Mouse (Mus musculus) heart, adult 2 months (tissue): ENCODE data around the gene Moap1. TPM values are rescaled to one million over a fixed set of nuclear protein-coding genes. Genes with fewer than 3 reads are reported as not detected.

ENCODE experiments used
- DNase-seq, 2 experiments: peaks; one replicate each; pipeline ENCODE4 v3.0.0; 2021
- H3K27ac ChIP-seq: fragments of 200-600 bp; 2 replicates; pipeline ENCODE4 v1.8.1; 2022
- H3K27me3 ChIP-seq: fragments of 200-500 bp; 2 replicates; pipeline ENCODE4 v1.6.1; 2012; ENCODE audit warnings: mild to moderate bottlenecking, low read length, inconsistent platforms, mixed read lengths; ENCODE audit not compliant: control insufficient read depth, insufficient read depth
- H3K36me3 ChIP-seq: fragments of 200-500 bp; 2 replicates; pipeline ENCODE4 v1.6.1; 2012; ENCODE audit warnings: low read length, inconsistent platforms; ENCODE audit not compliant: control insufficient read depth, insufficient read depth
- H3K4me1 ChIP-seq: fragments of 200-500 bp; 2 replicates; pipeline ENCODE4 v1.6.1; 2011; ENCODE audit warnings: low read length; ENCODE audit not compliant: control insufficient read depth, insufficient read depth
- H3K4me3 ChIP-seq: fragments of 200-600 bp; 2 replicates; pipeline ENCODE4 v1.8.1; 2022
- H3K79me2 ChIP-seq: fragments of 200-500 bp; replicated peaks from 2 replicates; pipeline ENCODE4 v1.6.1; 2012; ENCODE audit warnings: mild to moderate bottlenecking, inconsistent platforms, low read length, moderate library complexity, mixed read lengths; ENCODE audit not compliant: control insufficient read depth, insufficient read depth
- H3K9ac ChIP-seq: fragments of 200-500 bp; 2 replicates; pipeline ENCODE4 v1.6.1; 2012; ENCODE audit warnings: low read depth, mild to moderate bottlenecking, control low read depth, inconsistent platforms, low read length, mixed read lengths
- CTCF ChIP-seq: fragments of 200-600 bp; IDR thresholded peaks from 2 replicates; pipeline ENCODE4 v1.8.1; 2022; ENCODE audit warnings: antibody characterized with exemption, mild to moderate bottlenecking, moderate library complexity
- EP300 ChIP-seq: fragments of 200-500 bp; IDR thresholded peaks from 2 replicates; pipeline ENCODE4 v1.6.1; 2011; ENCODE audit warnings: low read depth, low read length, control low read depth; ENCODE audit not compliant: insufficient read depth
- POLR2A ChIP-seq: fragments of 200-500 bp; IDR thresholded peaks from 2 replicates; pipeline ENCODE4 v1.6.1; 2011; ENCODE audit warnings: mild to moderate bottlenecking, low read depth, low read length, control low read depth; ENCODE audit not compliant: insufficient read depth
- WGBS: fragments of 180-500 bp; shearing (Covaris S2); methylation state at CpG from one replicate; pipeline ENCODE4 v1.1.7; 2018; 5-methylcytosine and 5-hydroxymethylcytosine counted together
- intact Hi-C: fragments of 180-260 bp; cut with DNase I; formaldehyde crosslinking; loops from one replicate; pipeline ENCODE4 v1.15.1; 2025
- polyA plus RNA-seq: library from polyadenylated mRNA; depleted of rRNA; stranded (reverse); fragments of >200 nt; gene quantifications from 2 replicates; pipeline ENCODE4 v1.2.3, GENCODE M21; 2012
- total RNA-seq, 2 experiments: library from RNA; stranded (reverse); gene quantifications; 2 replicates each; pipeline ENCODE4 v1.2.3; 2021

Gene Moap1
- total and polyA plus RNA-seq, 3 experiments: 0.51 to 7.5 (median 7.0) TPM

DNA sequence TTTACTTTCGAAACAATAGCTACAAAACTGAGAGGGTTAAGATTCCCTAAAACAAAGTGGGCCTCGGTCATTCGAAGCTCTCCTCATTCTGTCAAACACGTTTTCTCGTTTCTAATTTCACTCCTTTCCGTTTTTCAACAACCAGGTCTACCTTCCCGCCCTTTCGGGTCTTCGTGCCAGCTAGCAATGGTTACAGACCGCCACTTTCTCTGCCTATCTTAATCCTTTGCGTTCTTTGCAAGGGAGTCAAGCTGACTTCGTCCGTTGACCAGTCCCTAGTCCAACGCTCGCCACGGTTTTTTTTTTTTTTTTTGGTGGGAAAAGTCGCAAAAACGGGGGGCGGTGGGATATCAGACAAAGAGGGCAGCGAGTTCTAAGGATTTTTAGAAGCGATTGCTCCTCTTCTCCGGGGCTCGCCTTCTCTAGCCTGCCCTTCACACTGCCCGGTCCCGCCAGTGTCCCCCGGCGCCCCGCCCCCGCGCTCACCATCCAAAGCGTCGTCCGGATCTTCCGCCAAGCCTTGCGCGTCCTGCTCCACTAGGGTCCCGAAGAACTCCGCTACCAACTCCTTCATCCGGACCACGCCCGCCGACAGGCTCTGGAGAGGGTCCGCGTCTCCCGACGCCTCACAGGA is 13.7 kb upstream of the Moap1 start:
- Histone ChIP-seq H3K27me3 (no peaks in the 10 kb centered on the region), H3K4me3 (peak overlapping the region; percentile 63), H3K27ac (peak overlapping the region; percentile 92), H3K79me2 (peaks cover 1% of the 10 kb centered on the region; the same call in 1 of the 2 replicates), H3K36me3 (no peaks in the 10 kb centered on the region; the same call in 1 of the 2 replicates), H3K4me1 (peaks cover 5% of the 10 kb centered on the region), H3K9ac (peak overlapping the region; percentile 62)
- TF ChIP-seq EP300 (no peak), POLR2A (no peak), CTCF (no peak)
- no peak for DNase-seq
- WGBS: 1% methylated on average over 46 of the region's 46 CpGs
- intact Hi-C loops: loop anchor here (1.0 to 5.0 kb wide), 2 partner anchors 14 to 120 kb away; partner anchors contain the start of genes Btbd7, Moap1 and Tmem251

DNA sequence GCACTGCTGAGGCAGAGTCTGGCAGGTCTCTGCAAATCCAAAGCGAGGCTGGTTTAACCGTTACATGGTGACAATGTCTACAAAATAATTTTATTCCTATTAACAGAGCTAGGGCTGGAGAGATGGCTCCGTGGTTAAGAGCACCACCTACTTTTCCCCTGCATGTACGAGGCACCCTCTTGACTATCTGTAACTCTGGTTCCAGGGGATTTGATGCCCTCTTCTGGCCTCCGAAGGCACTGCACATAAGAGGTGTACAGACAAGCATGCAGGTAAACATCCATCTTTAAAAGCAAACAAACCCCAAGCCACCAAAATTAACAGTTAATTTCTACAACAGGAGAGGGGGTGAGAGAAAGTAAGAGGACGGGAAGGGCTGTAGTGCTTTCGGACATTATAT is 12.8 kb upstream of the Moap1 start:
- Histone ChIP-seq H3K36me3 (no peaks in the 10 kb centered on the region), H3K27me3 (no peaks in the 10 kb centered on the region), H3K27ac (no peak overlapping the region), H3K4me3 (no peak overlapping the region), H3K9ac (no peak overlapping the region), H3K4me1 (peaks cover 5% of the 10 kb centered on the region), H3K79me2 (peaks cover 1% of the 10 kb centered on the region; the same call in 1 of the 2 replicates)
- intact Hi-C loops: loop anchor here (5.0 kb wide), 1 partner anchor 121 kb away; the partner anchor contains the start of gene Btbd7
- no peak for TF ChIP-seq EP300
- peak; percentile 50 for TF ChIP-seq CTCF
- no peak for TF ChIP-seq POLR2A
- WGBS: 77% methylated on average over 7 of the region's 7 CpGs
- no peak for DNase-seq

DNA sequence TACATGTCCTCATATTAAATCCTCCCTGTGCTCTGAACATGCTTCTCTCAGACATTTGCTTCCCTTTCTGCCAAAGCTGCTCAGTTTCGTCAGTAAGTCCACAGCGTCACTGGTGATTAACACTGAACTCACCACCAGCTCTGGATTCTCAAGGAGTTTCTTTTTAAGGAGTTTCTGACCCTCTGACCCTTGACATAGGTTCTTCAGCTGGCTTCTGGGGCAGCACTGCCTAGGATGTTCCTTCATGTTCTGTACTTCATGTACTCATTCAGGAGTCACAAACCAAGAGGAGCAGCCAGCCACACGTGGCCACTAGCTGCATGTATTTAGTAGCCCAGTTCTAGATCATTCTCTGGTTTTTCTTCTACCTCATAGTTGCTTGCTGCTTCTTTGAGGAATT is 4.8 kb upstream of the Moap1 start:
- 71% methylated on average over 3 of the region's 3 CpGs for WGBS
- H3K4me3 ChIP-seq: no peak overlapping the region
- intact Hi-C loops: no loop called here

DNA sequence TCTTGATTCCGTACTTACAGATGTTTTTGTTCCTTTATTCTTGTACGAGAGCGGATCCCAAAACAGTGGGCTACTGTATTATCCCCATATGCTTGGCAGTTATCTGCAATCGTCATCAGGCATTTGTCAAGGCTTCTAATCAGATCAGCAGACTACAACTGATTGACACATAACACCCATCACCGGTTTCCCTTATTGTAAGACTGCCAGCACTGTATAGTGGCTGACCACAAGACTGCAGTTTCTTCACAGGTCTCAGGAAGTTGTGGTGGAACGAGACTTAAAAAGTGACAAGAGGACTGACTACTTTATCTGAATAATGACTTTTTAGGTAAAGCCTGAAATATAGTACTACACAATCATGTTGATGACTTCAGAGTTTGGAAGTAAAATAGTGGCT is 1.4 kb upstream of the Moap1 start:
- Histone ChIP-seq H3K9ac (no peak overlapping the region; the same call in 1 of the 2 replicates), H3K4me1 (peaks cover 4% of the 10 kb centered on the region), H3K36me3 (peaks cover 11% of the 10 kb centered on the region), H3K27me3 (no peaks in the 10 kb centered on the region), H3K79me2 (no peaks in the 10 kb centered on the region; the same call in 1 of the 2 replicates), H3K4me3 (no peak overlapping the region), H3K27ac (no peak overlapping the region)
- no peak for DNase-seq
- TF ChIP-seq EP300 (no peak), POLR2A (no peak), CTCF (no peak)
- 50% methylated on average over 6 of the region's 6 CpGs for WGBS
- intact Hi-C loops: loop anchor here (5.0 kb wide), 2 partner anchors 38 to 132 kb away; partner anchors contain the start of gene Btbd7

More for the DNA sequence above, 4.8 kb upstream of the Moap1 start:
- Histone ChIP-seq H3K9ac (no peak overlapping the region), H3K36me3 (peaks cover 11% of the 10 kb centered on the region), H3K79me2 (no peaks in the 10 kb centered on the region; the same call in none of the 2 replicates), H3K27me3 (no peaks in the 10 kb centered on the region), H3K4me1 (peaks cover 2% of the 10 kb centered on the region), H3K27ac (no peak overlapping the region)
- TF ChIP-seq EP300: no peak
- no peak for TF ChIP-seq CTCF
- no peak for TF ChIP-seq POLR2A
- DNase-seq: no peak

DNA sequence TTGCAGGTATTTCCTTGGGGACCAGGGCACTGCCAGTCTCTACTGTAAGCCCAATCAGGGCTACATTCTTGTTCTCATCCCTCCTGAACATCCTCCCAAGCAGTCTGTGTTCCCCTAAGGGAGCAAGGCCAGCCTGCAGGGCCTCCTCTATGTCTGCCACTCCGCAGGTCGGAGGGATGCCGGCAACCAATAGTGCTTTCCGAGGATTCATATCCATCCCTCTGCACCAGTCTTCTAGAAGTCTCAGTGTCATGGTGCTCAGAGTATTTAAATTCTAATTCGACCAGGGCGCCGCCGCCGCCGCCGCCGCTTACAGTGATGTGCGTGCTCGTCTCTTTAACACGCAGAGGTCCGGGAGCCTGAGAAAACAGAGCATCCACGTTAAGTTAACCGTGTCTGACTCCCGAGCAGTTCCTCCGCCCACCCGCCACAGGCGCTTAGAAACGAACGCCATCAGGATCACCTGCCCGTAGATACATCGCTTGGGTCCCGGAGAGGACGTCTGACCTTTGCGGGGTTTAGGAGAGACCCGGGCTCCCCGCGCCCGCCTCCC is 349 bp downstream of the Moap1 start:
- intact Hi-C loops: loop anchor here (1.0 to 5.0 kb wide), 3 partner anchors 14 to 134 kb away; partner anchors contain the start of genes Btbd7, Gm28051, Gon7 and Ubr7
- TF ChIP-seq CTCF: no peak
- under 1% methylated on average over 33 of the region's 33 CpGs for WGBS

DNA sequence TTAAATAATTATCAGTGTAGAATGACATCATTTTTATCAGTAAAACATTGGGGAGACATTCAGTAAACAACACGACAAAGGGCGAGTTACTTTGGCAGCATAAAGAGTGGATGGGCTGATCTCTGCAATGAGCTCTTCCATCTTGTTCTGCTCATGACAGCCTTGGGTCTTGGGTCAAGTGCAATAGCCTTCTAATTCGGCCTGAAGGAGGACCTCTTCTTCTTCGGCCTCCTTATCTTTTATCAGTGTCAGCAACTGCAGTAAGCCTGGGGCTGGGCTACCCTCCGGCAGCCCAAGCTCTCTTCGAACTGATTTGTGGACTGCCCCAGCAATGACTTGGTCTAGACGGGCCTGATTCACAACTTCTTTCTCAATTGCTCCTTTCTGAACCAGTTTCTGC is 1.4 kb downstream of the Moap1 start:
- Histone ChIP-seq H3K79me2 (no peaks in the 10 kb centered on the region; the same call in 1 of the 2 replicates), H3K4me3 (no peak overlapping the region), H3K36me3 (peaks cover 11% of the 10 kb centered on the region), H3K27me3 (no peaks in the 10 kb centered on the region), H3K9ac (no peak overlapping the region), H3K4me1 (peaks cover 4% of the 10 kb centered on the region), H3K27ac (no peak overlapping the region)
- intact Hi-C loops: loop anchor here (5.0 kb wide), 2 partner anchors 35 to 135 kb away; partner anchors contain the start of gene Btbd7
- no peak for TF ChIP-seq EP300
- no peak for TF ChIP-seq POLR2A
- TF ChIP-seq CTCF: no peak
- DNase-seq: no peak
- whole genome bisulfite sequencing: 71% methylated on average over 7 of the region's 7 CpGs

More for the DNA sequence above, 349 bp downstream of the Moap1 start:
- peaks cover 11% of the 10 kb centered on the region for H3K36me3 ChIP-seq
- peak overlapping the region; percentile 89 for H3K4me3 ChIP-seq
- H3K27ac ChIP-seq: peak overlapping the region; percentile 89
- H3K27me3 ChIP-seq: no peaks in the 10 kb centered on the region
- H3K4me1 ChIP-seq: peaks cover 4% of the 10 kb centered on the region
- H3K9ac ChIP-seq: peak overlapping the region; percentile 86
- peak in 1 of 2 experiments; percentile 29 for DNase-seq
- no peaks in the 10 kb centered on the region; the same call in 1 of the 2 replicates for H3K79me2 ChIP-seq
